Mouse (Mus musculus): ENCODE measurements around the gene Ptpre.

The Ptpre gene

GRCm38 (mm10) chr7:135734911-135735646, 197.8 kb downstream of the Ptpre start:
- DNase-seq (ENCODE audit: low spot score) = no peak
